Mouse (Mus musculus) G1E-ER4 (cell line): ENCODE measurements around the gene Plscr3. TPM values are rescaled to one million over a fixed set of nuclear protein-coding genes. Genes with fewer than 3 reads are reported as not detected.

Source experiments
- GATA1 ChIP-seq: IDR thresholded peaks from one replicate; pipeline ENCODE4 v1.8.0; 2012; ENCODE audit warnings: low read length, inconsistent platforms
- polyA plus RNA-seq: library from polyadenylated mRNA; stranded (reverse); fragments of >175 nt; gene quantifications from 2 replicates; pipeline ENCODE4 v1.2.3, GENCODE M21; 2012

Plscr3 gene
- polyA plus RNA-seq, result 43.0 and 56.9 TPM in 2 replicates

GRCm38 (mm10) chr11:69846198-69846680, at the start of gene Plscr3:
TSS of gene Plscr3 (plus strand) at chr11:69846376.
- TF ChIP-seq GATA1, result no peak

GRCm38 (mm10) chr11:69797924-69798323, 48.3 kb upstream of the Plscr3 start:
- TF ChIP-seq GATA1, result no peak

DNA sequence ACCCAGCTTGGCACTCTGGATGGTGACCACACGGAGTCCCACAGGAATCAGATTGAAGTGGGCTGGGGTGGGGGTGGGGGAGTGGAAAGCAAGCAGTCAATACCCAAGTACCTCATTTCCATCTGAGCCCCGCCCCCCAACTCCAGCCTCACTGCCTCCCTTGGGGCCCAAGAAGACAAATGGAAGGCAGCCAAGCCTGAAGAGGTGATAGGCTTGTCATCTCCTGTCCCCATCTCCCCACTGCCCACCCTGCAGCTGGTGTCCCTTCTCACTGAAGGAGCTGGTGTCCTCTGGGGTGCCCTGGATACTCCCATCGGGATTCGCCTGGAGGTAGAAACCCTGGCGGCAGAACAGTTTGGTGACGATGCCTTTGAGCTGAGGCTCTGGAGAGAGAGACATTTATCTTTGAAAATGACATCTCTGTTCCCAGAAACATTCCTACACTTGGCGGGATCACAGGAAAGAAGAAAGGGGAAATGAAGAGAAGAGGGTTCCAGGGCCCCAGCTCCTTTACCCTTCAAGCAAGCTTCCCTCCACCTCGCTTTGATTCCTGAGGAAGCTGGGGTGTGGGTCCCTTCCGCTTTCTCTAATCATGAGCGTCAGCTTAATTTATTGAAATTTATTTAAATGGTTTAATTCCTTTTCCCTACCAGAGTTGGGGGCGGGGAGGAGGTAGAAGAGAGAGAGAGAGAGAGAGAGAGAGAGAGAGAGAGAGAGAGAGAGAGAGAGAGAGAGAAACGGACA, 46.6 kb upstream of the Plscr3 start:
- TF ChIP-seq GATA1, result no peak

- no peak for TF ChIP-seq GATA1
These were observed 46.1 kb upstream of the Plscr3 start for GRCm38 (mm10) chr11:69800138-69800391.

GRCm38 (mm10) chr11:69800392-69801197, 45.6 kb upstream of the Plscr3 start:
- no peak for TF ChIP-seq GATA1

DNA sequence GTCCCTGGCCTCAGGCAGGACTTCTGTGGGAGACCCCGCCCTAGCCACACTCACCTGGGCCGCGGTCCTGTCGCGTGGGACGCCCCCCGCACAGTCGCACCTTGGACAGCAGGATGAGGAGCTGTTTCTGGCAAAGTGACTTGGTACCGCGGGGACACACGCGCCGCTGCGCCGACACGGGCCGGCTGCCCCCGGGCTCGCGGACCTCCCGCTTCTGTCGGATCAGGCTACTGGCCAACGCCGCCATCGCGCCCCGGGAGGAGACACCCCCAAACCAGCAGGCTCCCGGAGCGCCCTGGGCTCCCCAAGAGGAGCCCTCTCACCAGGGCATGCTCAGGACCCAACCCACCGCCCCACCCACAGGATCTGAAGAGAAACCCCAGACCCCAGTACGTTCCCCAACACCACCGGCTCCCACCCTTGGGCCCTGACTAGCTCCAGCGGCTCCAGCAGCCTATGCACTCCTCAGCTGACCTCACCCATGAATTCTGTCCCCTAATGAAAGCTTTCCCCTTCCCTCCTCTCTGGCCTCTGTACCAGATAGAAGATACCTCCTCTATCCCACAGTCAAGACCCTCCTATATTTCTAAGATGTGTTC, 44.7 kb upstream of the Plscr3 start, which contains the start of gene Fgf11:
Gene Fgf11, minus strand, starts transcription at position 479 of the 599 bp plus-strand sequence.
- no peak for TF ChIP-seq GATA1

DNA sequence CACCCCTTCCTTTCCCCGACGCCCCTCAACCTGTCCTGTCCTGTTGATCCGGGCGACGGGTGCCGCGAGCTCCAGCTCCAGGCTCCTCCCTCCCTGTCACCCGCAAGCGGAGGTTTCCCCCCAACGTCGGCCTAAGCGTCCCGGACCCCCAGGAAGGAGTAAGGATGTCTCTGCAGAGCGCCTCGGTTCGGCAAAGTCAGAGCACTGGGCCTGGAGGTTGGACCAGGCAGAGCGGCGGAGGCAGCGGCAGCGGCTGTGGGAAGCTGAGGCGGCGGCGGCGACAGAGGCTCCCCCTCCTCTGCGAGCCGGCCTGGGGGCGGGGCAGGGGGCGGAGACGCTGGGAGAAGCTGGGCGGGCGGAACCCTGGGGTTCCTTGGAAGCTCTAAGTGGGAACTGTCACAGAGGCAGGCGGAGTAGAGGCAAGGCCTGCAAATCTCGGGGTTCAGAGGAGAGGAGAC, 43.5 kb upstream of the Plscr3 start:
- no peak for TF ChIP-seq GATA1

- TF ChIP-seq GATA1, result no peak
These were observed 42.8 kb upstream of the Plscr3 start for GRCm38 (mm10) chr11:69803328-69803727.

- no peak for TF ChIP-seq GATA1
These were observed 42.2 kb upstream of the Plscr3 start for GRCm38 (mm10) chr11:69803786-69804651.

DNA sequence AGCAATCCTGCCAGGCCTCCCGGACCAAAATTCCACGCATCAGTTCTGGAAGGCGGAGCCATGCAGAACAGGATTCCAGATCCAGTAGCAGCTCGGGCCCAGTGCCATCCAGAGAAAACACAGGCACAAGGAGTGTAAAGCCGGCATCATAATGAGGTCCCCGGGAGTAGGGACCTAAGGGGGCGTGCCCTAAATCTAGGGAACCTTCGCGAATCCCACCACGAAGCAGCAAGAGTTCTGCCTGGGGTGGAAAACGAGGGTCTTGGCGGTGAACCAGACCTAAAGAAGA, 41.6 kb upstream of the Plscr3 start:
- TF ChIP-seq GATA1, result no peak

GRCm38 (mm10) chr11:69804972-69805909, 40.9 kb upstream of the Plscr3 start, which contains the start of gene Tmem102:
TSS of gene Tmem102 (minus strand) at chr11:69805624.
- TF ChIP-seq GATA1, result no peak

- no peak for TF ChIP-seq GATA1
These were observed 39.8 kb upstream of the Plscr3 start for GRCm38 (mm10) chr11:69806378-69806777.

DNA sequence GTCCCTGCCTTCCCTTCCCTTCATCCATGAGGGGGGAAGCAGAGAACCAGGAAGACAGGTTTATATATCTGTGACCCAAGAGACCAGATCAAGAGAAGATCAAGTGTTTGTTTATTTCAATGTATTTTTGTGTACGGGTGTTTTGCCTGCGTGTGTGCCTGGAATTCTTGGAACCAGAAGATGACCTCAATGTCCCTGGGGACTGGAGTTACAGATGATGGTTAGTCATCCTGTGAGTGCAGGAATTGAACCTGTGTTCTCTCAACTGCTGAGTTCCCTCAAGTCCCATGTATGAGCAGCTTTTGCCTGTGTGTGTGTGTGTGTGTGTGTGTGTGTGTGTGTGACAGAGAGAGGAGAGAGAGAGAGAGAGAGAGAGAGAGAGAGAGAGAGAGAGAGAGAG, 38.5 kb upstream of the Plscr3 start:
- TF ChIP-seq GATA1, result no peak

DNA sequence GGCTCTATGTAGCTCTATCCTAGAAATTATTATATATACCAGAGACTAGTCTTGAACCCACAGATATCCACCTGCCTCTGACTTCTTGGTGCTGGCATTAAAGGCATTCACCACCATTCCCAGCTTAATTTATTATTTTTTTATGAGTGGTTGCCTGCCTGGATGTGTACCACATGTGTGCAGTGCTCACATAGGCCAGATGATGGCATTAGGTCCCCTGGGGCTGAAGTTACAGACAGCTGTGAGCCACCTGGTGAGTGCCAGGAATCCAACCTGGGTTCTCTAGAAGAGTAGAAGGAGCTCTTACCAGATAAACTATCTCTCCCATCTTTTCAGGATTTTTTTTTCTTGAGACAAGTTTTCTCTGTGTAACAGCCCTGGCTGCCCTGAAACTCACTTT, 35.9 kb upstream of the Plscr3 start:
- no peak for TF ChIP-seq GATA1
